ENCODE assay signal across 9 mouse cellular contexts in genomic region chr2:126663481-126663880, GRCm38 (mm10). TPM values are rescaled to one million over a fixed set of nuclear protein-coding genes. Genes with fewer than 3 reads are reported as not detected.
DNase-seq lines count a peak whose midpoint lies in the region; ATAC-seq and TF ChIP-seq lines count a peak whose summit lies in the region.
"Had no signal": no experiment of that assay in that cellular context is flagged by ENCODE, and none has a peak within 500 bp of the region (broad histone marks: within the 10 kb centered on the region; RNA-seq: fewer than 3 reads in every experiment).

No protein-coding gene starts in this region.

- ATAC-seq in cerebellum, adult (ENCODE audit: insufficient number of reproducible peaks, low FRiP score, low TSS enrichment): no peak

- H3K27ac ChIP-seq in cerebellum, adult 2 months (ENCODE audit: insufficient read depth, low read length): no peak overlapping the region
- H3K27ac ChIP-seq in layer of hippocampus, adult 2 months: no peak overlapping the region
- H3K27ac ChIP-seq: heart, embryonic 15.5 days had no signal

- H3K4me1 ChIP-seq in cerebellum, adult 2 months (ENCODE audit: control insufficient read depth, insufficient read depth, low read length): no peaks in the 10 kb centered on the region
- H3K4me1 ChIP-seq: heart, embryonic 15.5 days had no signal

- no peak for TF ChIP-seq POLR2A in cerebellum, adult 2 months (IDR thresholded peaks at IDR 0.05; ENCODE audit: borderline replicate concordance, insufficient read depth, low read length)

- no peaks in the 10 kb centered on the region for H3K27me3 ChIP-seq in cerebellum, adult 2 months (ENCODE audit: control insufficient read depth, insufficient read depth, low read length)
- H3K27me3 ChIP-seq: heart, embryonic 15.5 days had no signal

- 38% methylated on average over 4 of the region's 4 CpGs for WGBS in cerebellum, adult 2 months

- peak; percentile 28; the same call in 1 of the 2 replicates for TF ChIP-seq CTCF in cerebellum, adult 2 months (IDR thresholded peaks at IDR 0.05; ENCODE audit: borderline replicate concordance, insufficient read depth, low read depth, low read length)
- peak; percentile 86 for TF ChIP-seq CTCF in layer of hippocampus, adult 2 months (conservative IDR thresholded peaks at IDR 0.05)

- no peak overlapping the region for H3K4me3 ChIP-seq in cerebellum, adult 2 months (replicated peaks; ENCODE audit: insufficient read depth, low read depth, low read length)
- no peak overlapping the region for H3K4me3 ChIP-seq in layer of hippocampus, adult 2 months
- H3K4me3 ChIP-seq: heart, embryonic 15.5 days had no signal

- DNase-seq in cerebellum, adult 2 months: peak in 1 of 2 experiments; percentile 21
- DNase-seq in layer of hippocampus, adult 2 months (ENCODE audit: low spot score in 2 of 2): no peak
- no peak for DNase-seq in layer of hippocampus, adult 9-11 months
- DNase-seq in ZHBTc4 (ENCODE audit: low read depth, low spot score): peak; percentile 57
- peak; percentile 49 for DNase-seq in lung, postnatal 10 days
- no peak for DNase-seq in ovary, adult 18-20 months (ENCODE audit: low spot score)
- no peak for DNase-seq in adrenal gland, adult 18-20 months (ENCODE audit: low spot score in 2 of 2)

RNA-seq across cellular contexts. Expression of gene Gabpb1, which starts 12.7 kb away (rescaled TPM):
- polyA plus RNA-seq in cerebellum, adult 2 months (2012; rRNA removed): 21.8 and 23.7 TPM in 2 replicates
- 10 to 100 TPM; 18.2 to 18.5 TPM for total RNA-seq in layer of hippocampus, adult 2 months (2021)
- total RNA-seq in adrenal gland, adult 18-20 months (2021): 10 to 100 TPM; 12.9 to 23.8 TPM

RNA-seq across cellular contexts. Expression of gene Usp8, which starts 43.6 kb away (rescaled TPM):
- polyA plus RNA-seq in cerebellum, adult 2 months (2012; rRNA removed): 54.6 and 54.7 TPM in 2 replicates
- 10 to 100 TPM; 50.9 to 53.3 TPM for total RNA-seq in layer of hippocampus, adult 2 months (2021)
- 10 to 100 TPM; 67.4 to 77.4 TPM for total RNA-seq in adrenal gland, adult 18-20 months (2021)

RNA-seq across cellular contexts. Expression of gene Hdc, which starts 44.4 kb away (rescaled TPM):
- polyA plus RNA-seq in cerebellum, adult 2 months (2012; rRNA removed): 6.6 and 7.0 TPM in 2 replicates
- total RNA-seq in layer of hippocampus, adult 2 months (2021): 1 to 10 TPM; 1.1 TPM
- total RNA-seq in adrenal gland, adult 18-20 months (2021): 10 to 100 TPM; 11.0 to 51.9 TPM

Comparison
In these comparisons a context has a peak if more than half of its experiments do, and no peak if none do; other contexts are left out.
1. DNase-seq: peak in ZHBTc4 (single experiment) and lung, postnatal 10 days (single experiment); none in layer of hippocampus, adult 2 months (0 of 2), layer of hippocampus, adult 9-11 months (single experiment), ovary, adult 18-20 months (single experiment) and adrenal gland, adult 18-20 months (0 of 2).
2. RNA of gene Hdc, which starts 44.4 kb away (total RNA-seq): 11.0 to 51.9 TPM in adrenal gland, adult 18-20 months; 1.1 TPM in layer of hippocampus, adult 2 months; every median in the first group is over 4 times any median in the second.